Mouse (Mus musculus): ENCODE results near the gene Olfr279. TPM values are rescaled to one million over a fixed set of nuclear protein-coding genes. Genes with fewer than 3 reads are reported as not detected.

Gene Olfr279
- not detected for polyA plus RNA-seq (2014; fragmentation: Illumina TruSeq; extraction: RNeasy Lipid Tissue Mini Kit (QIAGEN cat#74804); ENCODE audit: low read depth, low replicate concordance)

GRCm38 (mm10) chr15:98492102-98492501 lies at the start of gene Olfr279:
Olfr279 (plus strand) TSS chr15:98492402.

GRCm38 (mm10) chr15:98452288-98452687 lies 39.9 kb upstream of the Olfr279 start, which contains the start of gene Olfr281:
Olfr281 (plus strand) TSS chr15:98452588.

DNA sequence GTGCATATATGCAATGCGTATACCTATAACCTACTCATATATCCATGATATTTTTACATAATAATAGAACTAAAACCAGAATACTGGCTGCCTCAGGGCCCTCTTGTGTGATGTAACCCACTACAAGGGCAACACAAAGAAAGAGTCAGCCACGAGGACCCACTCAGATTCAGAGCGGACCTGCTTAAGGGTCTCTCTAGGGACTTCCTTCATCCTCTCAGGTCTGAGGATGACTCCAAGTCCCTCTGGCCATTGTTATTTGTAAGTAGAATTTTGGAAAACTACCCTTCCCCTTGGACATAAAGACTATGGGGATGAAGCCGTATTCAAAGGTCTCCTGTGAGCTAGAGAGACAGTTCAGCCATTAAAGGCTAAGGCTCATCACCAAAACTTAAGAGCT lies 22.6 kb upstream of the Olfr279 start, which contains the start of gene OR5BS1P:
OR5BS1P (plus strand) TSS at position 301 of the 400 bp plus-strand sequence.

GRCm38 (mm10) chr15:98482701-98483100 lies 9.5 kb upstream of the Olfr279 start, which contains the start of gene Lalba:
Lalba (minus strand) TSS chr15:98482721.

GRCm38 (mm10) chr15:98533881-98534627 lies 41.9 kb downstream of the Olfr279 start, which contains the start of gene Kansl2:
Kansl2 (minus strand) TSS chr15:98534264.

Other genes with a start within 250 kb of the Olfr279 start
- gene H1fnt, start 235.1 kb upstream of the Olfr279 start, polyA plus RNA-seq (2014; fragmentation: Illumina TruSeq; extraction: RNeasy Lipid Tissue Mini Kit (QIAGEN cat#74804); ENCODE audit: low read depth, low replicate concordance), result not detected
- 5.4 TPM for gene Zfp641, start 196.2 kb upstream of the Olfr279 start, polyA plus RNA-seq (2014; fragmentation: Illumina TruSeq; extraction: RNeasy Lipid Tissue Mini Kit (QIAGEN cat#74804); ENCODE audit: low read depth, low replicate concordance)
- gene Olfr285, start 175.0 kb upstream of the Olfr279 start, polyA plus RNA-seq (2014; fragmentation: Illumina TruSeq; extraction: RNeasy Lipid Tissue Mini Kit (QIAGEN cat#74804); ENCODE audit: low read depth, low replicate concordance), result not detected
- not detected for gene Olfr284, start 151.4 kb upstream of the Olfr279 start, polyA plus RNA-seq (2014; fragmentation: Illumina TruSeq; extraction: RNeasy Lipid Tissue Mini Kit (QIAGEN cat#74804); ENCODE audit: low read depth, low replicate concordance)
- not detected for gene Olfr283, start 111.5 kb upstream of the Olfr279 start, polyA plus RNA-seq (2014; fragmentation: Illumina TruSeq; extraction: RNeasy Lipid Tissue Mini Kit (QIAGEN cat#74804); ENCODE audit: low read depth, low replicate concordance)
- gene Olfr282, start 61.2 kb upstream of the Olfr279 start, polyA plus RNA-seq (2014; fragmentation: Illumina TruSeq; extraction: RNeasy Lipid Tissue Mini Kit (QIAGEN cat#74804); ENCODE audit: low read depth, low replicate concordance), result not detected
- gene Olfr281, start 39.8 kb upstream of the Olfr279 start, polyA plus RNA-seq (2014; fragmentation: Illumina TruSeq; extraction: RNeasy Lipid Tissue Mini Kit (QIAGEN cat#74804); ENCODE audit: low read depth, low replicate concordance), result not detected
- not detected for gene OR5BS1P, start 22.5 kb upstream of the Olfr279 start, polyA plus RNA-seq (2014; fragmentation: Illumina TruSeq; extraction: RNeasy Lipid Tissue Mini Kit (QIAGEN cat#74804); ENCODE audit: low read depth, low replicate concordance)
- not detected for gene Lalba, start 9.7 kb upstream of the Olfr279 start, polyA plus RNA-seq (2014; fragmentation: Illumina TruSeq; extraction: RNeasy Lipid Tissue Mini Kit (QIAGEN cat#74804); ENCODE audit: low read depth, low replicate concordance)
- 63.5 TPM for gene Kansl2, start 41.9 kb downstream of the Olfr279 start, polyA plus RNA-seq (2014; fragmentation: Illumina TruSeq; extraction: RNeasy Lipid Tissue Mini Kit (QIAGEN cat#74804); ENCODE audit: low read depth, low replicate concordance)
- 17.2 TPM for gene Ccnt1, start 78.5 kb downstream of the Olfr279 start, polyA plus RNA-seq (2014; fragmentation: Illumina TruSeq; extraction: RNeasy Lipid Tissue Mini Kit (QIAGEN cat#74804); ENCODE audit: low read depth, low replicate concordance)
- not detected for gene 4930415O20Rik, start 78.6 kb downstream of the Olfr279 start, polyA plus RNA-seq (2014; fragmentation: Illumina TruSeq; extraction: RNeasy Lipid Tissue Mini Kit (QIAGEN cat#74804); ENCODE audit: low read depth, low replicate concordance)
- 171 TPM for gene Adcy6, start 117.7 kb downstream of the Olfr279 start, polyA plus RNA-seq (2014; fragmentation: Illumina TruSeq; extraction: RNeasy Lipid Tissue Mini Kit (QIAGEN cat#74804); ENCODE audit: low read depth, low replicate concordance)
- gene Cacnb3, start 138.4 kb downstream of the Olfr279 start, polyA plus RNA-seq (2014; fragmentation: Illumina TruSeq; extraction: RNeasy Lipid Tissue Mini Kit (QIAGEN cat#74804); ENCODE audit: low read depth, low replicate concordance), result 4.8 TPM
- gene Ddx23, start 170.5 kb downstream of the Olfr279 start, polyA plus RNA-seq (2014; fragmentation: Illumina TruSeq; extraction: RNeasy Lipid Tissue Mini Kit (QIAGEN cat#74804); ENCODE audit: low read depth, low replicate concordance), result 46.9 TPM
- gene Rnd1, start 185.1 kb downstream of the Olfr279 start, polyA plus RNA-seq (2014; fragmentation: Illumina TruSeq; extraction: RNeasy Lipid Tissue Mini Kit (QIAGEN cat#74804); ENCODE audit: low read depth, low replicate concordance), result 2.2 TPM
- gene Ccdc65, start 215.8 kb downstream of the Olfr279 start, polyA plus RNA-seq (2014; fragmentation: Illumina TruSeq; extraction: RNeasy Lipid Tissue Mini Kit (QIAGEN cat#74804); ENCODE audit: low read depth, low replicate concordance), result 1.0 TPM
- gene Fkbp11, start 235.8 kb downstream of the Olfr279 start, polyA plus RNA-seq (2014; fragmentation: Illumina TruSeq; extraction: RNeasy Lipid Tissue Mini Kit (QIAGEN cat#74804); ENCODE audit: low read depth, low replicate concordance), result 4.5 TPM

Measured in heart, adult 10 weeks (tissue).